Mouse (Mus musculus): ENCODE measurements around the gene Aqp9. TPM values are rescaled to one million over a fixed set of nuclear protein-coding genes. Genes with fewer than 3 reads are reported as not detected.

The Aqp9 gene
- polyA plus RNA-seq, 1 experiment from 2014 or later = 0.12 TPM

GRCm38 (mm10) chr9:71066491-71066890, 102.0 kb downstream of the Aqp9 start:
- ATAC-seq (ENCODE audit: low FRiP score) = no peak
- WGBS = 77% methylated on average over 7 of the region's 7 CpGs

GRCm38 (mm10) chr9:71065343-71065875, 103.1 kb downstream of the Aqp9 start:
- H3K27me3 ChIP-seq (ENCODE audit: control insufficient read depth, insufficient read depth, low read length) = no peaks in the 10 kb centered on the region
- no peak overlapping the region for H3K27ac ChIP-seq (ENCODE audit: low read depth, low read length)
- no peaks in the 10 kb centered on the region for H3K4me1 ChIP-seq (ENCODE audit: control insufficient read depth, insufficient read depth, low read length)
- no peak overlapping the region for H3K9ac ChIP-seq (ENCODE audit: low read length)
- no peaks in the 10 kb centered on the region for H3K36me3 ChIP-seq (ENCODE audit: control insufficient read depth, insufficient read depth, low read length)
- no peak overlapping the region for H3K4me2 ChIP-seq
- H3K9me3 ChIP-seq (ENCODE audit: control insufficient read depth, low read length) = no peaks in the 10 kb centered on the region
- DNase-seq (ENCODE audit: low spot score, missing footprints) (no peak), ATAC-seq (ENCODE audit: low FRiP score) (no peak)
- WGBS = 77% methylated on average over 6 of the region's 6 CpGs
- no peak overlapping the region for H3K4me3 ChIP-seq (ENCODE audit: low read depth, low read length)

More at GRCm38 (mm10) chr9:71066491-71066890, 102.0 kb downstream of the Aqp9 start:
- no peak for DNase-seq (ENCODE audit: low spot score, missing footprints)
- no peak overlapping the region for H3K4me2 ChIP-seq
- H3K27me3 ChIP-seq (ENCODE audit: control insufficient read depth, insufficient read depth, low read length) = no peaks in the 10 kb centered on the region
- H3K27ac ChIP-seq (ENCODE audit: low read depth, low read length) = no peak overlapping the region
- H3K9me3 ChIP-seq (ENCODE audit: control insufficient read depth, low read length) = no peaks in the 10 kb centered on the region
- H3K36me3 ChIP-seq (ENCODE audit: control insufficient read depth, insufficient read depth, low read length) = no peaks in the 10 kb centered on the region
- no peak overlapping the region for H3K9ac ChIP-seq (ENCODE audit: low read length)
- H3K4me3 ChIP-seq (ENCODE audit: low read depth, low read length) = no peak overlapping the region
- no peaks in the 10 kb centered on the region for H3K4me1 ChIP-seq (ENCODE audit: control insufficient read depth, insufficient read depth, low read length)

- Histone ChIP-seq H3K9ac (ENCODE audit: low read length) (no peak overlapping the region), H3K36me3 (ENCODE audit: control insufficient read depth, insufficient read depth, low read length) (no peaks in the 10 kb centered on the region), H3K27me3 (ENCODE audit: control insufficient read depth, insufficient read depth, low read length) (no peaks in the 10 kb centered on the region), H3K9me3 (ENCODE audit: control insufficient read depth, low read length) (no peaks in the 10 kb centered on the region), H3K4me1 (ENCODE audit: control insufficient read depth, insufficient read depth, low read length) (no peaks in the 10 kb centered on the region), H3K4me3 (ENCODE audit: low read depth, low read length) (no peak overlapping the region), H3K27ac (ENCODE audit: low read depth, low read length) (no peak overlapping the region), H3K4me2 (no peak overlapping the region)
- DNase-seq (ENCODE audit: low spot score, missing footprints) (no peak), ATAC-seq (ENCODE audit: low FRiP score) (no peak)
- WGBS = 64% methylated on average over 8 of the region's 8 CpGs
Measured at GRCm38 (mm10) chr9:71064291-71064840, 104.1 kb downstream of the Aqp9 start.

GRCm38 (mm10) chr9:71063551-71063950, 104.9 kb downstream of the Aqp9 start:
- DNase-seq (ENCODE audit: low spot score, missing footprints) = no peak
- Histone ChIP-seq H3K36me3 (ENCODE audit: control insufficient read depth, insufficient read depth, low read length) (no peaks in the 10 kb centered on the region), H3K4me1 (ENCODE audit: control insufficient read depth, insufficient read depth, low read length) (no peaks in the 10 kb centered on the region), H3K4me3 (ENCODE audit: low read depth, low read length) (no peak overlapping the region), H3K4me2 (no peak overlapping the region), H3K27ac (ENCODE audit: low read depth, low read length) (no peak overlapping the region), H3K9ac (ENCODE audit: low read length) (no peak overlapping the region), H3K27me3 (ENCODE audit: control insufficient read depth, insufficient read depth, low read length) (no peaks in the 10 kb centered on the region), H3K9me3 (ENCODE audit: control insufficient read depth, low read length) (no peaks in the 10 kb centered on the region)
- ATAC-seq (ENCODE audit: low FRiP score) = no peak

GRCm38 (mm10) chr9:71062976-71063375, 105.5 kb downstream of the Aqp9 start:
- no peaks in the 10 kb centered on the region for H3K27me3 ChIP-seq (ENCODE audit: control insufficient read depth, insufficient read depth, low read length)
- H3K27ac ChIP-seq (ENCODE audit: low read depth, low read length) = no peak overlapping the region
- H3K4me3 ChIP-seq (ENCODE audit: low read depth, low read length) = no peak overlapping the region

GRCm38 (mm10) chr9:71062301-71062700, 106.2 kb downstream of the Aqp9 start:
- Histone ChIP-seq H3K4me1 (ENCODE audit: control insufficient read depth, insufficient read depth, low read length) (no peaks in the 10 kb centered on the region), H3K9ac (ENCODE audit: low read length) (no peak overlapping the region), H3K36me3 (ENCODE audit: control insufficient read depth, insufficient read depth, low read length) (no peaks in the 10 kb centered on the region), H3K27me3 (ENCODE audit: control insufficient read depth, insufficient read depth, low read length) (no peaks in the 10 kb centered on the region), H3K9me3 (ENCODE audit: control insufficient read depth, low read length) (no peaks in the 10 kb centered on the region), H3K4me3 (ENCODE audit: low read depth, low read length) (no peak overlapping the region), H3K27ac (ENCODE audit: low read depth, low read length) (no peak overlapping the region), H3K4me2 (no peak overlapping the region)
- no peak for ATAC-seq (ENCODE audit: low FRiP score)
- DNase-seq (ENCODE audit: low spot score, missing footprints) = no peak

More at GRCm38 (mm10) chr9:71062976-71063375, 105.5 kb downstream of the Aqp9 start:
- 89% methylated on average over 4 of the region's 4 CpGs for WGBS
- DNase-seq (ENCODE audit: low spot score, missing footprints) (no peak), ATAC-seq (ENCODE audit: low FRiP score) (no peak)
- H3K4me1 ChIP-seq (ENCODE audit: control insufficient read depth, insufficient read depth, low read length) = no peaks in the 10 kb centered on the region
- no peaks in the 10 kb centered on the region for H3K36me3 ChIP-seq (ENCODE audit: control insufficient read depth, insufficient read depth, low read length)
- no peaks in the 10 kb centered on the region for H3K9me3 ChIP-seq (ENCODE audit: control insufficient read depth, low read length)
- no peak overlapping the region for H3K4me2 ChIP-seq
- H3K9ac ChIP-seq (ENCODE audit: low read length) = no peak overlapping the region

Other genes starting within 250 kb of the Aqp9 start
- gene Lipc, start 216.5 kb downstream of the Aqp9 start, polyA plus RNA-seq (2014; fragmentation: Nextera tagmentation; extraction: Ambion mirVana) = not detected in 2 replicates
- 0.60 and 0.77 TPM in 2 replicates for gene Aldh1a2, start 47.1 kb upstream of the Aqp9 start, polyA plus RNA-seq (2014; fragmentation: Nextera tagmentation; extraction: Ambion mirVana)